Mouse (Mus musculus): ENCODE measurements around the gene Slc38a11. TPM values are rescaled to one million over a fixed set of nuclear protein-coding genes. Genes with fewer than 3 reads are reported as not detected.
A peak's percentile ranks its signal among the peaks of the same experiment; 100 is the strongest.

Gene Slc38a11
- total and polyA plus RNA-seq, 3 experiments: not detected

DNA sequence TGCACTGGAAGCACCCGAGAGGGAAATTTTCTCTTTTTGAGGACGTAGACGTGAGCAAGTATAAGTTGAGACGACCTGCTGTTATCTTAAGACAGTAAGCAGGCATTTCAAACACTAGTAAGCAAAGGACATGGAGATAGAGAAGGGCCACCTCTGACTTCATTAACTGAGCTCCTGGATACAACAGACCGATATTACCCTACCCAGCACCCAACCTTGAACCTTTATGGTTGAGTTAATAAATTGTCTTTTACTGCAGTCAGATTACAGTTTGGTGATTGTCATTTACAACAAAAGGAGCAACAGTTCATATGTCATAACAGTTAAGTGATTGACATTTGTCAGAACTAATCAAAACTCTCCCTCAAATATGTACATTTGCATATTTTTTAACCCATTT lies 17.8 kb downstream of the Slc38a11 start:
- peaks cover 0 to 18% of the 10 kb centered on the region in 2 experiments; a peak in 2 of 4 replicates for H3K4me1 ChIP-seq (ENCODE audit: control insufficient read depth in 1 of 2, insufficient read depth in 2 of 2)
- H3K9me3 ChIP-seq (replicated peaks; ENCODE audit: low read length): no peaks in the 10 kb centered on the region
- H3K9ac ChIP-seq (ENCODE audit: insufficient read depth, low read depth): no peak overlapping the region
- DNase-seq (ENCODE audit: extremely low read depth): no peak
- no peaks in the 10 kb centered on the region for H3K79me2 ChIP-seq (replicated peaks; ENCODE audit: control insufficient read depth, extremely low read depth, insufficient read depth, poor library complexity, severe bottlenecking)
- H3K4me2 ChIP-seq (ENCODE audit: insufficient read depth, low read depth, poor library complexity, severe bottlenecking): no peak overlapping the region
- H3K27me3 ChIP-seq (replicated peaks): no peaks in the 10 kb centered on the region
- dilution Hi-C loops (cut with MboI; ENCODE audit: extremely low pct_ligation_motif_present, extremely low pct_unique_long_range_greater_than_20kb, low sequenced_read_pairs): no loop called here
- in situ Hi-C loops (cut with MboI; ENCODE audit: low pct_ligation_motif_present, low pct_unique_long_range_greater_than_20kb, low sequenced_read_pairs): loop anchor here (25.0 kb wide), 1 partner anchor 334 kb away; the partner anchor contains the start of gene Grb14
- no peak overlapping the region for H3K4me3 ChIP-seq (replicated peaks in 1 of 3; ENCODE audit: low read depth in 2 of 3, low read length in 2 of 3, poor library complexity in 1 of 3)
- no peak overlapping the region for H3K27ac ChIP-seq (ENCODE audit: insufficient read depth, low read depth)
- H3K36me3 ChIP-seq (replicated peaks in 1 of 2; ENCODE audit: control insufficient read depth in 1 of 2, insufficient read depth in 1 of 2, low read length in 1 of 2): no peaks in the 10 kb centered on the region
- no peak for TF ChIP-seq CTCF (conservative IDR thresholded peaks at IDR 0.05 in 1 of 2, IDR thresholded peaks at IDR 0.05 in 1 of 2; ENCODE audit: low read depth in 2 of 2, low read length in 2 of 2)
- TF ChIP-seq SMC3 (IDR thresholded peaks at IDR 0.05; ENCODE audit: low read depth, low read length): no peak
- TF ChIP-seq USF1 (IDR thresholded peaks at IDR 0.05; ENCODE audit: low read depth, low read length): no peak
- no peak for TF ChIP-seq PAX5 (IDR thresholded peaks at IDR 0.05; ENCODE audit: low read length)
- TF ChIP-seq SIN3A (IDR thresholded peaks at IDR 0.05; ENCODE audit: low read length): no peak
- no peak for TF ChIP-seq JUN (IDR thresholded peaks at IDR 0.05; ENCODE audit: insufficient read depth, low read depth, low read length)
- no peak for TF ChIP-seq E2F4 (IDR thresholded peaks at IDR 0.05; ENCODE audit: insufficient replicate concordance, low read depth, low read length)
- no peak for TF ChIP-seq MXI1 (IDR thresholded peaks at IDR 0.05; ENCODE audit: low read depth, low read length)
- TF ChIP-seq NRF1 (IDR thresholded peaks at IDR 0.05; ENCODE audit: low read depth, low read length): no peak
- TF ChIP-seq POLR2AphosphoS2 (IDR thresholded peaks at IDR 0.05; ENCODE audit: low read depth, low read length): no peak
- TF ChIP-seq GABPA (IDR thresholded peaks at IDR 0.05; ENCODE audit: insufficient replicate concordance, low read depth, low read length): no peak
- TF ChIP-seq ZKSCAN1 (IDR thresholded peaks at IDR 0.05; ENCODE audit: borderline replicate concordance, low read depth, low read length): no peak
- TF ChIP-seq IRF4 (IDR thresholded peaks at IDR 0.05; ENCODE audit: low read depth, low read length): no peak
- TF ChIP-seq ZNF384 (IDR thresholded peaks at IDR 0.05; ENCODE audit: low read depth, low read length): no peak
- TF ChIP-seq ZC3H11A (IDR thresholded peaks at IDR 0.05; ENCODE audit: low read depth, low read length): no peak
- TF ChIP-seq MYC (IDR thresholded peaks at IDR 0.05; ENCODE audit: low read depth, low read length): no peak

DNA sequence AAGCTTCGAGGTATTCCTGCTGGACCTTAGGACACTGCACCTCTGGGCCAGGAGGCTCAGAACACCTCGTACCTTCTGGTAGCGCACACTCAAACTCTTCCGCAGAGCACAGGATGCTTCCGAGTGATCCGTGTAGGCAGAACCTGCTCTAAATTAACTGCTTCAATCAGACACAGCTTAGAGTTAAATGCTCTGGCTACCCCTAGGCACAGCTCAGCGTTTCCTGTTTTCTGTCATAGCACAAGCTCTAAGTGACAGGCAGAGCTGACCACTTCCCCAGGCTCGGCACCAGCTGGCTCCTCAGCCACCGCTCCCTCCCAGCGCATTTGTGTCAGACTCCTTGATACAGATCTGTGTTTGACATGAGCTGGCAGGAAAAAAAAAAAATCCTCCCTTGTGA lies 21.8 kb downstream of the Slc38a11 start:
- no peak overlapping the region for H3K27ac ChIP-seq (ENCODE audit: insufficient read depth, low read depth)
- H3K27me3 ChIP-seq (replicated peaks): no peaks in the 10 kb centered on the region
- peaks cover 0 to 9% of the 10 kb centered on the region in 2 experiments; a peak in 2 of 4 replicates for H3K4me1 ChIP-seq (ENCODE audit: control insufficient read depth in 1 of 2, insufficient read depth in 2 of 2)
- H3K79me2 ChIP-seq (replicated peaks; ENCODE audit: control insufficient read depth, extremely low read depth, insufficient read depth, poor library complexity, severe bottlenecking): no peaks in the 10 kb centered on the region
- peak; percentile 54 for DNase-seq (ENCODE audit: extremely low read depth)
- H3K9ac ChIP-seq (ENCODE audit: insufficient read depth, low read depth): no peak overlapping the region
- no peak overlapping the region for H3K4me3 ChIP-seq (replicated peaks in 1 of 3; ENCODE audit: low read depth in 2 of 3, low read length in 2 of 3, poor library complexity in 1 of 3)
- no peaks in the 10 kb centered on the region for H3K9me3 ChIP-seq (replicated peaks; ENCODE audit: low read length)
- H3K36me3 ChIP-seq (replicated peaks in 1 of 2; ENCODE audit: control insufficient read depth in 1 of 2, insufficient read depth in 1 of 2, low read length in 1 of 2): no peaks in the 10 kb centered on the region
- in situ Hi-C loops (cut with MboI; ENCODE audit: low pct_ligation_motif_present, low pct_unique_long_range_greater_than_20kb, low sequenced_read_pairs) (loop anchor here (25.0 kb wide), 1 partner anchor 330 kb away; the partner anchor contains the start of gene Grb14), dilution Hi-C loops (cut with MboI; ENCODE audit: extremely low pct_ligation_motif_present, extremely low pct_unique_long_range_greater_than_20kb, low sequenced_read_pairs) (no loop called here)
- TF ChIP-seq ZMIZ1 (IDR thresholded peaks at IDR 0.05; ENCODE audit: low read depth, low read length) (no peak), IRF4 (IDR thresholded peaks at IDR 0.05; ENCODE audit: low read depth, low read length) (peak; percentile 63; the same call in 1 of the 2 replicates), ZNF384 (IDR thresholded peaks at IDR 0.05; ENCODE audit: low read depth, low read length) (peak; percentile 34; the same call in 1 of the 2 replicates), ZC3H11A (IDR thresholded peaks at IDR 0.05; ENCODE audit: low read depth, low read length) (no peak), EP300 (IDR thresholded peaks at IDR 0.05; ENCODE audit: low read length) (peak; percentile 67)
- no peak overlapping the region for H3K4me2 ChIP-seq (ENCODE audit: insufficient read depth, low read depth, poor library complexity, severe bottlenecking)

All from CH12.LX (cell line).